Mouse (Mus musculus): ENCODE measurements around the gene Ociad1. TPM values are rescaled to one million over a fixed set of nuclear protein-coding genes. Genes with fewer than 3 reads are reported as not detected.
A peak's percentile ranks its signal among the peaks of the same experiment; 100 is the strongest.

The Ociad1 gene
- polyA plus RNA-seq, 1 experiment from 2014 or later = 148 TPM

- Histone ChIP-seq H3K4me3 (ENCODE audit: low read depth, low read length) (peak within 1 kb of the TSS; percentile 92), H3K27ac (ENCODE audit: low read depth) (peak within 1 kb of the TSS; percentile 92), H3K4me1 (replicated peaks; ENCODE audit: control insufficient read depth, insufficient read depth, low read length) (peaks cover 20% of the 10 kb centered on the region), H3K36me3 (ENCODE audit: control insufficient read depth, insufficient read depth, low read length) (no peaks in the 10 kb centered on the region), H3K4me2 (ENCODE audit: low read length) (peak within 1 kb of the TSS; percentile 79), H3K27me3 (replicated peaks; ENCODE audit: control insufficient read depth, insufficient read depth, low read length) (no peaks in the 10 kb centered on the region), H3K9me3 (ENCODE audit: control insufficient read depth, low read length) (no peaks in the 10 kb centered on the region), H3K9ac (ENCODE audit: low read length) (peak within 1 kb of the TSS; percentile 82)
- DNase-seq (ENCODE audit: low spot score) = peak; percentile 97
- ATAC-seq (replicated peaks; ENCODE audit: low FRiP score, low TSS enrichment, low read depth) = peak; percentile 99
- under 1% methylated on average over 44 of the region's 44 CpGs for WGBS
These were observed 36.1 kb upstream of the Ociad1 start, which contains the start of gene Fryl for GRCm38 (mm10) chr5:73256352-73257065. Gene Fryl (minus strand): TSS chr5:73256619.

GRCm38 (mm10) chr5:73257096-73257495 lies 35.5 kb upstream of the Ociad1 start:
- peak overlapping the region; percentile 79 for H3K4me2 ChIP-seq (ENCODE audit: low read length)
- ATAC-seq (replicated peaks; ENCODE audit: low FRiP score, low TSS enrichment, low read depth) = no peak; the same call in 1 of the 2 replicates
- no peaks in the 10 kb centered on the region for H3K27me3 ChIP-seq (replicated peaks; ENCODE audit: control insufficient read depth, insufficient read depth, low read length)
- no peaks in the 10 kb centered on the region for H3K36me3 ChIP-seq (ENCODE audit: control insufficient read depth, insufficient read depth, low read length)
- H3K4me1 ChIP-seq (replicated peaks; ENCODE audit: control insufficient read depth, insufficient read depth, low read length) = peaks cover 20% of the 10 kb centered on the region
- peak overlapping the region; percentile 92 for H3K4me3 ChIP-seq (ENCODE audit: low read depth, low read length)
- peak overlapping the region; percentile 40; the same call in 1 of the 2 replicates for H3K27ac ChIP-seq (ENCODE audit: low read depth)
- WGBS = 3% methylated on average over 11 of the region's 11 CpGs
- H3K9ac ChIP-seq (ENCODE audit: low read length) = peak overlapping the region; percentile 29
- no peak for DNase-seq (ENCODE audit: low spot score)
- no peaks in the 10 kb centered on the region for H3K9me3 ChIP-seq (ENCODE audit: control insufficient read depth, low read length)

- no peak for ATAC-seq (replicated peaks; ENCODE audit: low FRiP score, low TSS enrichment, low read depth)
- peaks cover 20% of the 10 kb centered on the region for H3K4me1 ChIP-seq (replicated peaks; ENCODE audit: control insufficient read depth, insufficient read depth, low read length)
- H3K27ac ChIP-seq (ENCODE audit: low read depth) = no peak overlapping the region
- H3K36me3 ChIP-seq (ENCODE audit: control insufficient read depth, insufficient read depth, low read length) = no peaks in the 10 kb centered on the region
- H3K27me3 ChIP-seq (replicated peaks; ENCODE audit: control insufficient read depth, insufficient read depth, low read length) = no peaks in the 10 kb centered on the region
- H3K9me3 ChIP-seq (ENCODE audit: control insufficient read depth, low read length) = no peaks in the 10 kb centered on the region
- WGBS = 45% methylated on average over 8 of the region's 8 CpGs
- DNase-seq (ENCODE audit: low spot score) = no peak
- H3K9ac ChIP-seq (ENCODE audit: low read length) = no peak overlapping the region
- peak overlapping the region; percentile 79 for H3K4me2 ChIP-seq (ENCODE audit: low read length)
- peak overlapping the region; percentile 92; the same call in 1 of the 2 replicates for H3K4me3 ChIP-seq (ENCODE audit: low read depth, low read length)
These were observed 34.9 kb upstream of the Ociad1 start for GRCm38 (mm10) chr5:73257723-73258122.

GRCm38 (mm10) chr5:73264122-73264521 lies 28.5 kb upstream of the Ociad1 start:
- H3K36me3 ChIP-seq (ENCODE audit: control insufficient read depth, insufficient read depth, low read length) = no peaks in the 10 kb centered on the region
- DNase-seq (ENCODE audit: low spot score) (no peak), ATAC-seq (replicated peaks; ENCODE audit: low FRiP score, low TSS enrichment, low read depth) (no peak)
- no peaks in the 10 kb centered on the region for H3K27me3 ChIP-seq (replicated peaks; ENCODE audit: control insufficient read depth, insufficient read depth, low read length)
- no peak overlapping the region for H3K27ac ChIP-seq (ENCODE audit: low read depth)
- H3K4me1 ChIP-seq (replicated peaks; ENCODE audit: control insufficient read depth, insufficient read depth, low read length) = no peaks in the 10 kb centered on the region
- WGBS = 56% methylated on average over 4 of the region's 5 CpGs
- no peak overlapping the region for H3K4me2 ChIP-seq (ENCODE audit: low read length)
- H3K9ac ChIP-seq (ENCODE audit: low read length) = no peak overlapping the region
- H3K4me3 ChIP-seq (ENCODE audit: low read depth, low read length) = no peak overlapping the region
- no peaks in the 10 kb centered on the region for H3K9me3 ChIP-seq (ENCODE audit: control insufficient read depth, low read length)

- 25% methylated on average over 5 of the region's 5 CpGs for WGBS
- Histone ChIP-seq H3K4me1 (replicated peaks; ENCODE audit: control insufficient read depth, insufficient read depth, low read length) (no peaks in the 10 kb centered on the region), H3K4me2 (ENCODE audit: low read length) (no peak overlapping the region), H3K9me3 (ENCODE audit: control insufficient read depth, low read length) (no peaks in the 10 kb centered on the region), H3K27me3 (replicated peaks; ENCODE audit: control insufficient read depth, insufficient read depth, low read length) (no peaks in the 10 kb centered on the region), H3K4me3 (ENCODE audit: low read depth, low read length) (no peak overlapping the region), H3K36me3 (ENCODE audit: control insufficient read depth, insufficient read depth, low read length) (no peaks in the 10 kb centered on the region), H3K27ac (ENCODE audit: low read depth) (peak overlapping the region; percentile 45; the same call in 1 of the 2 replicates), H3K9ac (ENCODE audit: low read length) (no peak overlapping the region)
- DNase-seq (ENCODE audit: low spot score) (no peak), ATAC-seq (replicated peaks; ENCODE audit: low FRiP score, low TSS enrichment, low read depth) (no peak)
These were observed 27.1 kb upstream of the Ociad1 start for GRCm38 (mm10) chr5:73265460-73265859.

- 76% methylated on average over 11 of the region's 11 CpGs for WGBS
These were observed 23.9 kb upstream of the Ociad1 start for GRCm38 (mm10) chr5:73268636-73269213.

GRCm38 (mm10) chr5:73270612-73271011 lies 22.0 kb upstream of the Ociad1 start:
- Histone ChIP-seq H3K27me3 (replicated peaks; ENCODE audit: control insufficient read depth, insufficient read depth, low read length) (no peaks in the 10 kb centered on the region), H3K36me3 (ENCODE audit: control insufficient read depth, insufficient read depth, low read length) (no peaks in the 10 kb centered on the region), H3K27ac (ENCODE audit: low read depth) (no peak overlapping the region), H3K4me1 (replicated peaks; ENCODE audit: control insufficient read depth, insufficient read depth, low read length) (no peaks in the 10 kb centered on the region), H3K9me3 (ENCODE audit: control insufficient read depth, low read length) (no peaks in the 10 kb centered on the region), H3K4me2 (ENCODE audit: low read length) (no peak overlapping the region), H3K9ac (ENCODE audit: low read length) (no peak overlapping the region), H3K4me3 (ENCODE audit: low read depth, low read length) (no peak overlapping the region)
- WGBS = 61% methylated on average over 6 of the region's 6 CpGs
- ATAC-seq (replicated peaks; ENCODE audit: low FRiP score, low TSS enrichment, low read depth) = no peak
- DNase-seq (ENCODE audit: low spot score) = no peak

More at GRCm38 (mm10) chr5:73268636-73269213, 23.9 kb upstream of the Ociad1 start:
- Histone ChIP-seq H3K27ac (ENCODE audit: low read depth) (no peak overlapping the region), H3K9ac (ENCODE audit: low read length) (no peak overlapping the region), H3K4me2 (ENCODE audit: low read length) (no peak overlapping the region), H3K27me3 (replicated peaks; ENCODE audit: control insufficient read depth, insufficient read depth, low read length) (no peaks in the 10 kb centered on the region), H3K4me3 (ENCODE audit: low read depth, low read length) (no peak overlapping the region), H3K9me3 (ENCODE audit: control insufficient read depth, low read length) (no peaks in the 10 kb centered on the region), H3K4me1 (replicated peaks; ENCODE audit: control insufficient read depth, insufficient read depth, low read length) (no peaks in the 10 kb centered on the region), H3K36me3 (ENCODE audit: control insufficient read depth, insufficient read depth, low read length) (no peaks in the 10 kb centered on the region)
- ATAC-seq (replicated peaks; ENCODE audit: low FRiP score, low TSS enrichment, low read depth) (no peak), DNase-seq (ENCODE audit: low spot score) (no peak)

GRCm38 (mm10) chr5:73273171-73273570 lies 19.4 kb upstream of the Ociad1 start:
- no peak for DNase-seq (ENCODE audit: low spot score)
- Histone ChIP-seq H3K27ac (ENCODE audit: low read depth) (no peak overlapping the region), H3K4me3 (ENCODE audit: low read depth, low read length) (no peak overlapping the region), H3K9ac (ENCODE audit: low read length) (no peak overlapping the region), H3K4me1 (replicated peaks; ENCODE audit: control insufficient read depth, insufficient read depth, low read length) (no peaks in the 10 kb centered on the region), H3K4me2 (ENCODE audit: low read length) (no peak overlapping the region), H3K27me3 (replicated peaks; ENCODE audit: control insufficient read depth, insufficient read depth, low read length) (no peaks in the 10 kb centered on the region), H3K9me3 (ENCODE audit: control insufficient read depth, low read length) (no peaks in the 10 kb centered on the region), H3K36me3 (ENCODE audit: control insufficient read depth, insufficient read depth, low read length) (no peaks in the 10 kb centered on the region)
- WGBS = 80% methylated on average over 4 of the region's 4 CpGs
- ATAC-seq (replicated peaks; ENCODE audit: low FRiP score, low TSS enrichment, low read depth) = no peak

Measured in intestine, embryonic 14.5 days (tissue).